In genomic region chr14:25371661-25372060, GRCm38 (mm10) we compare ENCODE assay signal across 9 mouse cellular contexts.
A peak's percentile ranks its signal among the peaks of the same experiment; 100 is the strongest.
DNase-seq lines count a peak whose midpoint lies in the region; ATAC-seq and TF ChIP-seq lines count a peak whose summit lies in the region.
"Had no signal": no experiment of that assay in that cellular context is flagged by ENCODE, and none has a peak within 500 bp of the region (broad histone marks: within the 10 kb centered on the region; RNA-seq: fewer than 3 reads in every experiment).

No protein-coding gene starts in this region.

- H3K4me2 ChIP-seq in embryonic facial prominence, embryonic 14.5 days (ENCODE audit: low read depth, low read length): no peak overlapping the region
- H3K4me2 ChIP-seq in heart, embryonic 13.5 days: no peak overlapping the region
- no peak overlapping the region for H3K4me2 ChIP-seq in kidney, postnatal 0 days (ENCODE audit: low read length)
- no peak overlapping the region for H3K4me2 ChIP-seq in midbrain, embryonic 11.5 days
- H3K4me2 ChIP-seq: liver, embryonic 15.5 days had no signal

- H3K27me3 ChIP-seq in embryonic facial prominence, embryonic 14.5 days (replicated peaks; ENCODE audit: control insufficient read depth, insufficient read depth, low read length): no peaks in the 10 kb centered on the region
- H3K27me3 ChIP-seq in heart, embryonic 13.5 days (replicated peaks): no peaks in the 10 kb centered on the region
- H3K27me3 ChIP-seq in kidney, postnatal 0 days (ENCODE audit: insufficient read depth, low read length): no peaks in the 10 kb centered on the region
- H3K27me3 ChIP-seq in midbrain, embryonic 11.5 days (ENCODE audit: control insufficient read depth, insufficient read depth, low read length): no peaks in the 10 kb centered on the region

- H3K36me3 ChIP-seq in embryonic facial prominence, embryonic 14.5 days (ENCODE audit: control insufficient read depth, insufficient read depth, low read length): 0 out of 2 replicates have a peak, but pooled peaks cover 7% of the 10 kb centered on the region
- peaks cover 5% of the 10 kb centered on the region for H3K36me3 ChIP-seq in heart, embryonic 13.5 days
- H3K36me3 ChIP-seq in kidney, postnatal 0 days (ENCODE audit: insufficient read depth, low read length): no peaks in the 10 kb centered on the region
- H3K36me3 ChIP-seq in midbrain, embryonic 11.5 days (ENCODE audit: control insufficient read depth, insufficient read depth, low read length): no peaks in the 10 kb centered on the region; the same call in 1 of the 2 replicates
- H3K36me3 ChIP-seq: liver, embryonic 15.5 days had no signal

- ATAC-seq in embryonic facial prominence, embryonic 14.5 days (ENCODE audit: low read depth): peak; percentile 78
- no peak for ATAC-seq in heart, embryonic 13.5 days (ENCODE audit: extremely low read depth, insufficient number of reproducible peaks, low FRiP score, low TSS enrichment)
- peak; percentile 88 for ATAC-seq in kidney, postnatal 0 days (replicated peaks; ENCODE audit: low FRiP score, low read depth)
- ATAC-seq in midbrain, embryonic 11.5 days (ENCODE audit: low FRiP score): peak; percentile 38; the same call in 1 of the 2 replicates

- WGBS in embryonic facial prominence, embryonic 14.5 days: 34% methylated on average over 4 of the region's 4 CpGs
- 55% methylated on average over 4 of the region's 4 CpGs for WGBS in heart, embryonic 13.5 days
- WGBS in kidney, postnatal 0 days: 24% methylated on average over 4 of the region's 4 CpGs
- WGBS in midbrain, embryonic 11.5 days: 66% methylated on average over 4 of the region's 4 CpGs

- H3K27ac ChIP-seq in embryonic facial prominence, embryonic 14.5 days (replicated peaks; ENCODE audit: low read depth, low read length): peak overlapping the region; percentile 59; the same call in 1 of the 2 replicates
- peak overlapping the region; percentile 53 for H3K27ac ChIP-seq in heart, embryonic 13.5 days (replicated peaks)
- peak overlapping the region; percentile 43 for H3K27ac ChIP-seq in kidney, postnatal 0 days
- H3K27ac ChIP-seq in midbrain, embryonic 11.5 days (ENCODE audit: low read depth, low read length): no peak overlapping the region
- H3K27ac ChIP-seq: liver, embryonic 15.5 days had no signal

- DNase-seq in urinary bladder, postnatal 14 days (ENCODE audit: low spot score): peak; percentile 45
- no peak for DNase-seq in urinary bladder, postnatal 4 days (ENCODE audit: low spot score in 2 of 2)
- DNase-seq in embryonic facial prominence, embryonic 14.5 days (ENCODE audit: low spot score): peak; percentile 69
- DNase-seq in kidney, postnatal 0 days (ENCODE audit: low spot score): peak; percentile 81
- no peak for DNase-seq in midbrain, embryonic 11.5 days (ENCODE audit: low spot score, missing footprints)
- DNase-seq in B cell, adult 2 months: no peak
- DNase-seq in urinary bladder, postnatal 10 days (ENCODE audit: low spot score): no peak

- no peak for TF ChIP-seq CTCF in kidney, postnatal 0 days (IDR thresholded peaks at IDR 0.05; ENCODE audit: low read depth)

- no peaks in the 10 kb centered on the region for H3K9me3 ChIP-seq in embryonic facial prominence, embryonic 14.5 days (ENCODE audit: control insufficient read depth, low read length)
- H3K9me3 ChIP-seq in heart, embryonic 13.5 days: peaks cover 5% of the 10 kb centered on the region; the same call in 1 of the 2 replicates
- no peaks in the 10 kb centered on the region for H3K9me3 ChIP-seq in kidney, postnatal 0 days (replicated peaks; ENCODE audit: low read length)
- H3K9me3 ChIP-seq in midbrain, embryonic 11.5 days (ENCODE audit: control insufficient read depth, low read length): no peaks in the 10 kb centered on the region
- H3K9me3 ChIP-seq: liver, embryonic 15.5 days had no signal

- H3K4me1 ChIP-seq in embryonic facial prominence, embryonic 14.5 days (ENCODE audit: control insufficient read depth, insufficient read depth, low read length): peaks cover 11% of the 10 kb centered on the region
- peaks cover 29% of the 10 kb centered on the region for H3K4me1 ChIP-seq in heart, embryonic 13.5 days
- peaks cover 19% of the 10 kb centered on the region for H3K4me1 ChIP-seq in kidney, postnatal 0 days (replicated peaks; ENCODE audit: insufficient read depth, low read length)
- peaks cover 4% of the 10 kb centered on the region for H3K4me1 ChIP-seq in midbrain, embryonic 11.5 days (ENCODE audit: control insufficient read depth, insufficient read depth, low read length)
- H3K4me1 ChIP-seq: liver, embryonic 15.5 days had no signal

- H3K4me3 ChIP-seq in embryonic facial prominence, embryonic 14.5 days (ENCODE audit: low read depth, low read length): no peak overlapping the region
- no peak overlapping the region for H3K4me3 ChIP-seq in heart, embryonic 13.5 days
- no peak overlapping the region for H3K4me3 ChIP-seq in kidney, postnatal 0 days (replicated peaks; ENCODE audit: low read depth, low read length)
- H3K4me3 ChIP-seq in midbrain, embryonic 11.5 days (ENCODE audit: low read depth, low read length): no peak overlapping the region
- H3K4me3 ChIP-seq: liver, embryonic 15.5 days had no signal

- 0 out of 2 replicates have a peak overlapping the region, but pooled peaks have one; percentile 3 for H3K9ac ChIP-seq in embryonic facial prominence, embryonic 14.5 days (ENCODE audit: low read depth, low read length)
- peak overlapping the region; percentile 66 for H3K9ac ChIP-seq in heart, embryonic 13.5 days
- peak overlapping the region; percentile 29; the same call in 1 of the 2 replicates for H3K9ac ChIP-seq in kidney, postnatal 0 days (ENCODE audit: low read depth, low read length)
- H3K9ac ChIP-seq in midbrain, embryonic 11.5 days (ENCODE audit: low read length): no peak overlapping the region
- H3K9ac ChIP-seq: liver, embryonic 15.5 days had no signal

Comparison
In these comparisons a context has a peak if more than half of its experiments do, and no peak if none do; other contexts are left out.
1. DNase-seq: peak in urinary bladder, postnatal 14 days (single experiment), embryonic facial prominence, embryonic 14.5 days (single experiment) and kidney, postnatal 0 days (single experiment); none in urinary bladder, postnatal 4 days (0 of 2), midbrain, embryonic 11.5 days (single experiment), B cell, adult 2 months (0 of 2) and urinary bladder, postnatal 10 days (single experiment).